Mouse (Mus musculus): ENCODE results near the gene Kcnk5. TPM values are rescaled to one million over a fixed set of nuclear protein-coding genes. Genes with fewer than 3 reads are reported as not detected.
A peak's percentile ranks its signal among the peaks of the same experiment; 100 is the strongest.

The Kcnk5 gene
- 10 to 100 TPM in 1 of 4 experiments, 1 to 10 TPM in 3; 6.4 to 22.9 (median 7.2) TPM for total RNA-seq (2022)

DNA sequence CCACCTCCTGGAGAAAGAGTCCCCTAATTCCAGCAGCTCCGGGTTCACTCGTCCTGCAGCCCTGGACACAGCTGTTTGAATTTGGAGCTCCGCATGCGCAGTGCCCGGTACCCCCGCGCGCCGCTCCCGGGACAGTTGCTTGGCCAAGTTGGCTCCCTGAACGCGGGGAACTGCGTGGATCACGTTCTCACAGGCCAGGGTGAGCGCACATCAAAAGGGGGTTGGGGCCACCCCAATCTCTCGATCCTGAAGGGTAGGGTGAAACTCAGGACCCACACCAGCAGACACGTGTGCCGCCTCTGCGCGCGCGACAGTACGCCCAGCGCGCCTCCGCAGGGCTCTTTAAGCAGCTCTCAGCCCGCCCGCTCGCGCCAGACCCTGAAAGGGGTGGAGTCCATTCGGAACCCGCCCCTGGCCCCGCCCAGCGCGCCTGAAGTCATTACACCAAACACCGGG is at the start of gene Kcnk5:
Gene Kcnk5, minus strand, starts transcription at position 344 of the 456 bp plus-strand sequence.
- peak; percentile 90 for DNase-seq

DNA sequence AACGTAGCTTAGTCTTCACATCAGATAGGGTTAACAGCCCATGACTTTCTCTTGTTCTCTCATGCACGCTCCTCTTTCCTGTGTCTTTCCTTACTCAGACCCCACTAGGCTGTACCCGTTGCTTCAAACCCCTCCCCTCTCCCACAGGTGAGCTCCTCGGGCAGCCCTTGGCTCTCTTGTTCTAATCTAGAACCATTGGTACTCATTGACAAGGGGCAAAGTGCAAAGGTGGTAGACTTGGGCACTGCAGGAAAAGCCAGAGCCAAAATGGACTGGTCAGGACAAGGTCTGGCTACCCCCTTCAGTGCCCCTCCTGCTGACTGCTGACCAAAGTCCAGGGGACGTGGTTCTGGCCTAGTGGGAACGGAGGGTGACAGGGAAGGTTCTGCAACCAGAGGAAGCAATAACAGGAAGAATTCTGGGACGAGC is 48.5 kb upstream of the Kcnk5 start:
- DNase-seq: no peak

DNA sequence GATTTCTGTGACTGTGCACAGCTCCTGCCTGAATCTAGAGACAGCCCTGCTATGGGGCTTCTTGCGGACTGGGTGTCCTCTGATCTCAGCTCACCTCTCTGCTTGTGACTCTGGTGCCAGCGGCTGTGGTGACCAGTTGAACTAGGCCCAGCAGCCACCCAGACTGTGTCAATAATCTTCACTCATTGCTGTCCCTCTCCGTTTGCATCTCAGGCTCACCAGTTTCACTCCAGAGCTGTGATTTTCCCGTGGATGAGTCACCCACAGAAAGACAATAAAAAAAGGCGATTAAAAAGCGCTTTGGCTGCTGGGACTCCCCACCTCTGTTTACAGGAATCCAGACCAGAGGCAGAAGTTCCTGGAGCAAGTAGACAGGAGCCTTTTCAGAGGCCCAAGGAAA is 47.8 kb upstream of the Kcnk5 start:
- DNase-seq: no peak

- peak; percentile 82 for DNase-seq
Measured at GRCm38 (mm10) chr14:20228336-20228735, 46.7 kb upstream of the Kcnk5 start.

- DNase-seq: no peak
Measured at GRCm38 (mm10) chr14:20226982-20227381, 45.4 kb upstream of the Kcnk5 start.

GRCm38 (mm10) chr14:20226488-20226887 is 44.9 kb upstream of the Kcnk5 start:
- DNase-seq: no peak

- no peak for DNase-seq
Measured at GRCm38 (mm10) chr14:20225525-20225924, 43.9 kb upstream of the Kcnk5 start.

DNA sequence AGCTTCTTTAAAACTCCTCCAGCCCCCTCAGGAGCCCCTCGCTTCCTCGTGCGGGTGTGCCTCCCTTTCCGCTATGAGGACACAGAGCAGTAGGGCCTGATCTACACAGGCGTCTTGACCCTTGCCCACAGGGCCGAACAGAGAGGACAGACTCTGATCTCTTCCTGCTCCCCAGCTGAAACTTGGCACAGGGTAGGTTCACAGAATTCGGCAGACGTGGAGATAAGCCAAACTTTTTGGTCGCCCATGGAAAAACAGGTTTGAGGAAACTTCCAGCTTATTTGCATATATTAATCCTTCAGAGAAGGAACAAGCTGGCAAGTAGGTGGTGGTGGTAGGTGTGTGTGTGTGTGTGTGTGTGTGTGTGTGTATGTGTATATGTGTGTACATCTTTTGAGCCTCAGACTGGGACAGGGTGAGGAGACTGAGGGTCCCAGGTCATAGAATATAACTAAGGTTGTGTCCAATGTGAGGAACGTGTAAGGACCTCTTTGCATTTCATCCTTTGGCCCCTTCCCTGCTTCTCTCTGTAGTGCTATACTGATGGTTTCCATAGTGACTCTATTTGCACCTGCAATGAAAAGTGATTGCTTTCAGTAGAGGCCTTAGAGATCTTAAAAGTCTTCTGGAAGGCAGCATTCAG is 43.1 kb upstream of the Kcnk5 start:
- no peak for DNase-seq

GRCm38 (mm10) chr14:20224163-20224562 is 42.6 kb upstream of the Kcnk5 start:
- DNase-seq: no peak

DNA sequence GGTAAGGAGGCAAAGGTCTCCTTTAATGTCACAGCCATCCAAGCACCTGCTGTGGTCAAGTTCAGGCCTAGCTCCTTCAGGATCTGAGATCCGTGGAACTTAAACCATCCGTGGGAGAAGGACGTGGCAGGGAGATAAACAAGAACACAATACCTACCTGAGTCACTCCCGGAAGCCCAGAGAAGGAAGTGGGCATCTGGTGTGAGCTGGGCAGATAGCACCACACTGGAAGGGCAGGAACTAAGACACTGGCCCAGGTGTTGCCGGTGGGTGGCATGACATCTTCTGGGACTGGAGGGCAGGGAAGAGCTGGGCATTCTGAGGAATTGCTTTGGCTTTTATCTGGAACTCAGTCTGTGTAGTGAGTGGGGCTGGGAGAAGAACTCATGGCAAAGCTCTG is 41.6 kb upstream of the Kcnk5 start:
- no peak for DNase-seq

GRCm38 (mm10) chr14:20221083-20221482 is 39.5 kb upstream of the Kcnk5 start:
- no peak for DNase-seq

DNA sequence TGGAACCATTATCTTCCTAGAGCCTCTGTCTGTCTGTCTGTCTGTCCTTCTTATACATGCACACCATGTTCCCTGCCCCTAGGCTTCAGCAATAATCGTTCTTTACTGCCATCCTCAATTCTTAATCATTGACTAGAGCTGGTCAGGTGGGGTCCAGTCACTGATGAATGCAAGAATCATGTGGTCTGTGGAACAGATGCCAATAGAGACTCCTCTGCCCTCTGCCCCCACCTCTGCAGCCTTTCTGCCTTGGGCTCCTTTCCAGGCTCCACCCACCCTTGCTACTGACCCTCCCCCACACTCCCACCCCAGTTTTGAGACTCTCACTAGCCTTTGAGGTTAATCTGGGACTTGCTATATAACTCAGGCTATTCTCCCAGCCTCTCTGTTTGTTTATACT is 38.2 kb upstream of the Kcnk5 start:
- DNase-seq: no peak

GRCm38 (mm10) chr14:20217299-20217864 is 35.8 kb upstream of the Kcnk5 start:
- DNase-seq: no peak

DNA sequence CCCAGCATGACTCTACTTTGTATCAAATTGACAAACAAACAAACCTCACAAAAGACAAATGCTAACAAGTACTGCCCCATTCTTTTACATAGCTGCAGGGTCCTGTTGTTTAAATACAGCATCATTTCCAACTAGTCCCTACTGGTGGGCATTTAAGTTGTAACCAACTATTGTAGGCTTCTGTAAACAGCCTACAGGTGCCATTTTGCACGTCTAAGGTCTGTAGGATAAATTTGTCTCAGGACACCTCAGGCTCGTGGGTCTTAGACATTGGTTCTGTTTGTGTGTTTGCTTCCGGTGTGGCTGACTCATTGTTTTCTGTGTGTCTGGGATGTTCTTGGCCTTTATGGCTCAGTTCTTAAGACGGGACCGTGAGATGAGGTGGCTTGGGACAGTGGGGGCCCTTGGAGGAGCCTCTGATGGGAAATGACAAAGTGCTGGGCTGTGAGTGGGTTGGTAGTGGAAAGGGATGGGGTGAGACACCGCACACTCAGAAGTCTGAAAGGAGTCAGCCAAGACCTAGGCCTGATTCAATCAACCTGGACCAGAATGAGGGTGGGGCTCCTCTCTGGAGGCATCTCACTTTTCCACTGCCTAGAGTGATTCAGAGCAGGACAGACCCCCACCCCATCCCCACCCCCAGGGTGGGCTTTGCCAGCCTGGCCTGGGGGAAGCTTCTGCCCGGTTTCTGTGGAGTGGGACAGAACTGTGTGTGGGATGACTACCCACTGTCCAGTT is 35.1 kb upstream of the Kcnk5 start:
- no peak for DNase-seq

- DNase-seq: no peak
Measured at GRCm38 (mm10) chr14:20215826-20216225, 34.2 kb upstream of the Kcnk5 start.

- DNase-seq: no peak
Measured at GRCm38 (mm10) chr14:20214125-20214524, 32.5 kb upstream of the Kcnk5 start.

DNA sequence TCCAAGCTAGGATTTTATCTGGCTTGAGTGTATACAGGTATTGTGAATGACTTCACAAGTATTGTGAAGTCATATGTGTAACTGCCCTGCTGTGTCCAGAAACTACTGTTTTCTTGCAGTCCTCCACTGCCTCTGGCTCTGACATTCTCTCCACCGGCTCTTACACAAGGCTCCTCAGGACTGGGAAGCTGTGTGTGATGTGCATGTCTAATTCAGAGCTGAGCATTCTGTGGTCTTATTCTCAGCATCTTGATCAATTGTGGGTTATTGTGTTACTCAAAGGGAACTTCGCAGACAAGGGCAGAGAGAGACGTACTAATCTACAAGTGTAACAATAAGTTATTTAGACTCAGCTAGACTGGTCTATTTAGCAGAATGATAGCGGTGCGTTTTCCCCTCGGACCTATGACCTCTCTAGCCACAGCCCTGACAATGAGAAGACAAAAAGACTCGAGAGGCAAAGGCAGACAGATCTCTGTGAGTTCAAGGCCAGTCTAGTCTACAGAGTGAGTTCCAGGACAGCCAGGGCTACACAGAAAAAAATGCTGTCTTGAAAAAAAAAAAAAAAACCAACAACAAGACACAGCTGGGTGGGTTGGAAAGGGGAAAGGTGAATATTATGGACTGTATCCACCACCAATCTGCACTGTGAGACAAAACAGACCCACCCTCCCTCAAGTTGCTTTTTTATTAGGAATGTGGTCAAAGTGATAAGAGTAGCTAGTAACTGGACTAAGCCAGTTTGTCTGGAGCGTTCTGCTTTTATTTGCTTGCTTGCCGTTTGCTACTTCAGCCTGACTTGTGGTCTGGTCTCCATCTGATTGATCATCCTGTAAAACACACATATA is 30.4 kb upstream of the Kcnk5 start:
- DNase-seq: no peak

GRCm38 (mm10) chr14:20209926-20210325 is 28.3 kb upstream of the Kcnk5 start:
- DNase-seq: no peak

GRCm38 (mm10) chr14:20208435-20208834 is 26.8 kb upstream of the Kcnk5 start:
- no peak for DNase-seq

GRCm38 (mm10) chr14:20205747-20206146 is 24.1 kb upstream of the Kcnk5 start:
- DNase-seq: no peak

GRCm38 (mm10) chr14:20203301-20203700 is 21.7 kb upstream of the Kcnk5 start:
- DNase-seq: no peak

DNA sequence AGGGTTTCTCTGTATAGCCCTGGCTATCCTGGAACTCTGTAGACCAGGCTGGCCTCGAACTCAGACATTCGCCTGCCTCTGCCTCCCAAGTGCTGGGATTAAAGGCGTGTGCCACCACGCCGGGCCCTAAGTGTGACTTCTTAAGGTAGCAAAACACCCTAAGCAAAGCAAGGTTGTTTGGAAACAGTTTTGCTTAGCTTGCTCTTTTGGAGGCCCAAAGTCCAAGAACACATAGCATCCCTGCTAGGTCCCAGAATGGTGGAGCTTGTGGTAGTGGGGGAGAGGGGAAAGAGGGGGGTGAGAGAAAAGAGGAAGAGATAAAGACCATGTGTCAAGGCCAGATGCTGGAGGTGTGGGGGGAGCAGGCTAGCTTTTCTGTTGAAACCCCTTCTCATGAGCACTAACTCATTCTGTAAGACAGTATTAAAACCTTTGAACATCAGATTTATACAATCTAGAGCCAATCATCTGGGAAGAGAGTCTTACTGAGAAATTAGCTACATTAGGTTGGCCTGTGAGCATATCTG is 21.1 kb upstream of the Kcnk5 start:
- no peak for DNase-seq
